Mouse (Mus musculus): ENCODE data around the gene Pgr. TPM values are rescaled to one million over a fixed set of nuclear protein-coding genes. Genes with fewer than 3 reads are reported as not detected.

Gene Pgr
- 58.4 TPM for polyA plus RNA-seq (2014; fragmentation: Illumina TruSeq; extraction: RNeasy Lipid Tissue Mini Kit (QIAGEN cat#74804))

DNA sequence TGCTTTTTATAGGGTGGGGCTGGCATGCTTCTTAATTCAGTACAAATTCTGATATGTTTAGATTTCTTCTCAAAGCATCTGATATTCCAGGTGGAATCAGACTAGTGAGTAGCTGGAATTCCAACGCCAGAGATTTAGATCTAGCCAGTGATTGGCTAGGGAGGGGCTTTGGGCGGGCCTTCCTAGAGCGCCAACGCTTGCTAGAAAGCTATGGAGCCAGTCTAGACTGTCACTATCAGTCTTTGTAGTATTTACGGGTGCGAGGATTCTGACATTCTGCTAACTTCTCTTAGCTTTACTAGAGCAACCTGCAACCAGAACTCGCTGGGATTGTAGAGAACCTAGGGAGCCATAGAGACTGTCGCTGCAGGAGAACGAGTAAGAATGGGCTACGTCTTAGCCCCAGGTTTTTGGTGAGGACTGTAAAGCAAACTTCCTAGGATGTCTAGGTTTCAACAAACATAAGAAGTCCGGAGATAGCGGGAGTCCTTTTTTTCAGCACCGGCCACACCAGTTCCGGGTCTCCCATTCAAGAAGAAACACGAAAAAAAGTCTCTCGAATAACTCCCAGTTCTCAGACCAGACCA lies at the start of gene Pgr:
TSS of gene Pgr (plus strand) at position 218 of the 587 bp plus-strand sequence.

DNA sequence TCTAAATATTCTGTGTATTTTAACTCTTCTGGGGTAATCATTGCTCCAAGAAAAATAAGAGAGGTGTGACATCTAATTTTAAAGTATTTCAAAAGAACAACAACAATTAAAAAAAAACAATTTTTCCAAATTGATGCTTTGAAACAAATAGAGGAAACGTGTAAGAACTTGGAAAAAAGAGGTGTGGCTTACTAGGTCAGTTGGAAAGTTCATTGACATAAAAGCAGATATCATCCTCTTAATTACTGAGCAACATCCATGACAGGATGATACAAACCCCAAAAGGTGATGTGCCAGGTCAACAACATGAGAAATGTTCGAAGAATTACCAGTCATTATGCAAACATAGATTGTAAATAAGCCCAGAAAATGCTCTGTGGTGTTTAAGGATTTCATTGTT lies 71.9 kb downstream of the Pgr start, which contains the start of gene Gm16485:
TSS of gene Gm16485 (plus strand) at position 301 of the 400 bp plus-strand sequence.

Other genes with a start within 250 kb of the Pgr start
- 19.0 TPM for gene Gm16485, start 72.0 kb downstream of the Pgr start, polyA plus RNA-seq (2014; fragmentation: Illumina TruSeq; extraction: RNeasy Lipid Tissue Mini Kit (QIAGEN cat#74804))

Data from ovary, adult 10 weeks (tissue).